Mouse (Mus musculus): ENCODE measurements around the gene Trp53bp2. TPM values are rescaled to one million over a fixed set of nuclear protein-coding genes. Genes with fewer than 3 reads are reported as not detected.

Trp53bp2 gene
- polyA plus RNA-seq, 1 experiment, result 37.9 TPM

DNA sequence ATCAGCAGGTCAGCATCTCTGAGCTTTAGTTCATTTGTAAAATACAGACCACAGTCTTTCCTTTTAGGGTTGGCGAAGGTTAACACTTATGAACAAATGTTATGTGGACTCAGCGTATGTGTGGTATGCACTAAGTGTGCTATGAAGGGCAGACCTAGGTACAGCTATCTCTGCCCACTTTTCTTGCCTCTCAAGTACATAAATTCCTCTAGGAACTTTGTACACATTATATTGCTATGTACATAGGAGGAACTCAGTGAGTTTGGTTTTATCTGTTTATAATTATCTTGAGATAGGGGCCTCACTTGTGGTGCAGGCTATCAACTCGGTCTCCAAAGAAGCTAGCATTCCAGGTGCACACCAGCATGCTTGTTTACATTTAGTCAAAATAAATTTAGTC is 9.1 kb upstream of the Trp53bp2 start:
- Histone ChIP-seq H3K27ac (ENCODE audit: control insufficient read depth, insufficient read depth, low read length) (no peak overlapping the region), H3K27me3 (ENCODE audit: control insufficient read depth, insufficient read depth, low read length) (no peaks in the 10 kb centered on the region), H3K4me1 (replicated peaks; ENCODE audit: control insufficient read depth, insufficient read depth, low read length) (no peaks in the 10 kb centered on the region), H3K4me3 (ENCODE audit: control insufficient read depth, insufficient read depth, low read length) (no peak overlapping the region), H3K36me3 (ENCODE audit: control insufficient read depth, insufficient read depth, low read length) (no peaks in the 10 kb centered on the region)
- 98% methylated on average over 3 of the region's 3 CpGs for WGBS
- TF ChIP-seq POLR2A (IDR thresholded peaks at IDR 0.05; ENCODE audit: control insufficient read depth, extremely low read depth, insufficient read depth, low read length, poor library complexity), result no peak
- TF ChIP-seq CTCF (IDR thresholded peaks at IDR 0.05; ENCODE audit: borderline replicate concordance, control insufficient read depth, extremely low read depth, insufficient read depth, low read length, poor library complexity), result no peak
- no peak for DNase-seq

DNA sequence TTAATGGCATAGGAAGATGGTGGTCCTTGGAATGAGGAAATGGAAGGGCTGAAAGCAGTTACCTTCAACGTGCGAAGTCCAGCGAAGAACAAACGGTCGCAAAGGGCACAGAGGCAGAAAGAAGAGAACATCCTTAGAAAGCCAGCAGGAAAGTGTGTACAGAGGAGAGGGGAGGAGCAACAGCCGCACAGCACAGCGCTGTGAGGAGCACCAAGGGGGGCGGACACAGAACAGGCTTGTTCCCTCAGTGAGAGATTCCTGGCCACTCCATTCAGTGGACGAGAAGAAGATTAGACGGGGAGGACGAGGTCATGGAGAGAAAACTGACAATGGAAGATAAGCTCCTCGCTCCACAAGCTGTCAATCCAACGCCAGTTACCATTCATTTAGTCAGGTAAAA is 5.9 kb upstream of the Trp53bp2 start:
- no peak for DNase-seq
- no peaks in the 10 kb centered on the region for H3K36me3 ChIP-seq (ENCODE audit: control insufficient read depth, insufficient read depth, low read length)
- H3K27me3 ChIP-seq (ENCODE audit: control insufficient read depth, insufficient read depth, low read length), result no peaks in the 10 kb centered on the region
- TF ChIP-seq POLR2A (IDR thresholded peaks at IDR 0.05; ENCODE audit: control insufficient read depth, extremely low read depth, insufficient read depth, low read length, poor library complexity), result no peak
- TF ChIP-seq CTCF (IDR thresholded peaks at IDR 0.05; ENCODE audit: borderline replicate concordance, control insufficient read depth, extremely low read depth, insufficient read depth, low read length, poor library complexity), result no peak
- H3K27ac ChIP-seq (ENCODE audit: control insufficient read depth, insufficient read depth, low read length), result no peak overlapping the region
- H3K4me3 ChIP-seq (ENCODE audit: control insufficient read depth, insufficient read depth, low read length), result no peak overlapping the region
- 90% methylated on average over 13 of the region's 13 CpGs for WGBS
- H3K4me1 ChIP-seq (replicated peaks; ENCODE audit: control insufficient read depth, insufficient read depth, low read length), result peaks cover 2% of the 10 kb centered on the region

DNA sequence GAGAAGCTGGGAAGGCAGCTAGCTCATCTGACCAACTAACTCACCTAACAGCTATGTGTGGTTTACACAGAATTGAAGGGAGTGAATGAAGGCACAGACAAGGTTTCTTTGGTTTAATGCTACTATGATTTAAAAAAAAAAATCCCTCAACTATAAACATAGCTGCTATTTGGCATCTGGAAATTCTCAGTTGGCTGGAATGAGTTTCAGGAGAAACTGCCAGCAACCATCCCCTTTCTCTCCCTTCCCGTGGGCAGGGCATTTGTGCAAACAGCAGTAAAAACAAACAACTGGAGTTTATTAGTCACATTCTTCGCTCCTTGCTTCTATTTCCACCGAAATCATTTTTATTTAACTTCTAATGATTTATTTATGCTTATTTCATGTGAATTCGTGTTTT is 2.4 kb upstream of the Trp53bp2 start:
- no peak overlapping the region for H3K27ac ChIP-seq (ENCODE audit: control insufficient read depth, insufficient read depth, low read length)
- 93% methylated on average over 4 of the region's 4 CpGs for whole genome bisulfite sequencing
- H3K4me3 ChIP-seq (ENCODE audit: control insufficient read depth, insufficient read depth, low read length), result no peak overlapping the region
- H3K4me1 ChIP-seq (replicated peaks; ENCODE audit: control insufficient read depth, insufficient read depth, low read length), result peaks cover 7% of the 10 kb centered on the region
- no peaks in the 10 kb centered on the region for H3K36me3 ChIP-seq (ENCODE audit: control insufficient read depth, insufficient read depth, low read length)
- TF ChIP-seq CTCF (IDR thresholded peaks at IDR 0.05; ENCODE audit: borderline replicate concordance, control insufficient read depth, extremely low read depth, insufficient read depth, low read length, poor library complexity), result no peak
- TF ChIP-seq POLR2A (IDR thresholded peaks at IDR 0.05; ENCODE audit: control insufficient read depth, extremely low read depth, insufficient read depth, low read length, poor library complexity), result no peak
- DNase-seq, result no peak
- H3K27me3 ChIP-seq (ENCODE audit: control insufficient read depth, insufficient read depth, low read length), result no peaks in the 10 kb centered on the region

DNA sequence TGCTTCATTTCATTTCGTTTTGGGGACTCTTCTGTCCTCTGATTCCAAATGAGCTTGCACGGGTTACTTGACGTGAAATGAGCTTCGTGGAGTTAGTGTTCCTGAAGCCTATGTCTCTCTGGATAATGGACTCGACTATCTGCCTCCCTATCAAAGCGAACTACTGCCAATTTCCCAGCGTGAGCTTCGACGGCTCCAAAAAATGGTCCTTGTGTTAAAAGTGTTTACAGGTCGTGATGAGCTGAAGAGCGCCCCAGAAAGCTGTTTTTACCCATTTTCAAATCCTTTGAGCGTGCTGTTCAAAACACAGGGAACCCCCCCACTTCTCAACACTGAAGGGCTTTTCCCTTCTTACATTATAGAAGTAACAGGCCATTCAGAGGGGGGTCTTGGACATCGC is 729 bp upstream of the Trp53bp2 start:
- no peak for TF ChIP-seq POLR2A (IDR thresholded peaks at IDR 0.05; ENCODE audit: control insufficient read depth, extremely low read depth, insufficient read depth, low read length, poor library complexity)
- no peak for TF ChIP-seq CTCF (IDR thresholded peaks at IDR 0.05; ENCODE audit: borderline replicate concordance, control insufficient read depth, extremely low read depth, insufficient read depth, low read length, poor library complexity)
- H3K4me3 ChIP-seq (ENCODE audit: control insufficient read depth, insufficient read depth, low read length), result peak overlapping the region; percentile 89
- H3K36me3 ChIP-seq (ENCODE audit: control insufficient read depth, insufficient read depth, low read length), result no peaks in the 10 kb centered on the region
- no peak for DNase-seq
- peak overlapping the region; percentile 59 for H3K27ac ChIP-seq (ENCODE audit: control insufficient read depth, insufficient read depth, low read length)
- H3K27me3 ChIP-seq (ENCODE audit: control insufficient read depth, insufficient read depth, low read length), result no peaks in the 10 kb centered on the region
- H3K4me1 ChIP-seq (replicated peaks; ENCODE audit: control insufficient read depth, insufficient read depth, low read length), result peaks cover 7% of the 10 kb centered on the region
- 4% methylated on average over 13 of the region's 13 CpGs for WGBS

DNA sequence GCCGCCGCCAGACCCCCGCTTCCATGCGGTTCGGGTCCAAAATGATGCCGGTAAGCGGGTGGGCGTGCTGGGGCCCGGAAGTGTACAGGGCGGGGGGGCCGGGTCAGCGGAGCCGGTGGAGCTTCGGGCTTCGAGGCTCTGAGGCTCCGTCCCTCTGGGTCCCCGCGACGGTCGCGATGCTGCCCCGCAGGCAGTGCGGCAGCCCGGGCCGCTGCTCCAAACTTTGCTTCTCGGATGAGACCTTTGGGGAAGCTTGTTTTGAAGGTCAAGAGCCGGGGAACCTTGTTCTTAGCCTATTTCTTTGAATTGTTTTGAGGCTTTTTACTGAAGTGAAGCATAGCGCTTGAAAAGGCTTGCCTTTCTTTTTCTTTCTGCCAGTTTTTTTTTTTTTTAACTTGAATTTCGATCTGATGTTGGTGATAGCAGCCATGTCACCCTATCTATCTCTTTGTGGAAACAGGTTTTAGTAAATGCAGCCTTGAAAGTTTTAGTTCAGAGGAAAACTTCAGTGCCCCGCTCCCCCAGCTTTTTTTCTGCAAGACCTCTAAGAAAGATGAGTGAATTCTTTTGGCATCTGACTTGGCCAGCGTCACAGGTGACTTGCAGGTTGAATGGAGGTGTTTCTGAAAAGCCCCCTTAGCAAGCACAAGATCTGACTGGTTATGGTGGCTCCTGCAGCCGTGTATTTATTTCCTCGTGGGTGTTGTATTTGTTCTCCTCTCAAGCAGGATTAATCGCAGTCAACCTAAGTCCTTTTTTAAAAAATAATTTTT is 615 bp downstream of the Trp53bp2 start:
- H3K4me3 ChIP-seq (ENCODE audit: control insufficient read depth, insufficient read depth, low read length), result peak overlapping the region; percentile 86
- peaks cover 7% of the 10 kb centered on the region for H3K4me1 ChIP-seq (replicated peaks; ENCODE audit: control insufficient read depth, insufficient read depth, low read length)
- WGBS, result 4% methylated on average over 34 of the region's 34 CpGs
- no peaks in the 10 kb centered on the region for H3K27me3 ChIP-seq (ENCODE audit: control insufficient read depth, insufficient read depth, low read length)
- H3K36me3 ChIP-seq (ENCODE audit: control insufficient read depth, insufficient read depth, low read length), result no peaks in the 10 kb centered on the region
- peak; percentile 53 for DNase-seq
- TF ChIP-seq CTCF (IDR thresholded peaks at IDR 0.05; ENCODE audit: borderline replicate concordance, control insufficient read depth, extremely low read depth, insufficient read depth, low read length, poor library complexity), result no peak
- TF ChIP-seq POLR2A (IDR thresholded peaks at IDR 0.05; ENCODE audit: control insufficient read depth, extremely low read depth, insufficient read depth, low read length, poor library complexity), result no peak
- peak overlapping the region; percentile 43 for H3K27ac ChIP-seq (ENCODE audit: control insufficient read depth, insufficient read depth, low read length)

DNA sequence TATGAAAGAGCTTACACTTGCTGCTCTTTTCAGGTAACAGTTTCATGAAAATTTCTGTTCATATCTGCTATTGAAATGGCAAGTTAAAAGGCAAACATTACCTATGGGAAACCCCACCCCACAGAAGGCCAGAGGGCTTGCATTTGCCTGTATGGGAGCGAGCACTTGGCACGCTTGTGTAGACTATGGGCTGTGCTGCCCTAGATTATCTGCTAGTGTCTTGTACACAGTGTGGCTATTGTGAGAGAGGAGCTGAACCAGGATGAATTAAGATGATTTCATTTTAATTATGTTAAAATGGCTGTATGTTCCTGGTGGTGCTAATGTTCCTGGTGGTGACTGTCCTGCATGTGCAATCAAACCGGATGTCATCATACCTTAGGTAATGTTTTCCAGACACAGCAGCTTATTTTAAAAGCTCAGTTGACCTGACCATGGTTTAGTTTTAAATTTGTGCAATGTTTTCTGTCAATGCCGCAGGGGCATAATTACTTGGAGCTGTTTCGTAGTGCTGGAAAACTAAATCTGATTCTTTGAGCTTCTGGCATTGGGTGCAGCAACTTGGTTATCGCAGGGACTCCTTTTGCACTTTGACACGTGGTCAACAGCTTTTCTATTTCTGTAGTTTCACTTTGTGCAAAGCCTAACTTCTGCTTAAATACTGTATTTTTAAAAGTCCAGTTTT is 3.8 kb downstream of the Trp53bp2 start:
- Histone ChIP-seq H3K27ac (ENCODE audit: control insufficient read depth, insufficient read depth, low read length) (no peak overlapping the region), H3K36me3 (ENCODE audit: control insufficient read depth, insufficient read depth, low read length) (no peaks in the 10 kb centered on the region), H3K27me3 (ENCODE audit: control insufficient read depth, insufficient read depth, low read length) (no peaks in the 10 kb centered on the region), H3K4me1 (replicated peaks; ENCODE audit: control insufficient read depth, insufficient read depth, low read length) (peaks cover 7% of the 10 kb centered on the region), H3K4me3 (ENCODE audit: control insufficient read depth, insufficient read depth, low read length) (no peak overlapping the region)
- no peak for TF ChIP-seq POLR2A (IDR thresholded peaks at IDR 0.05; ENCODE audit: control insufficient read depth, extremely low read depth, insufficient read depth, low read length, poor library complexity)
- DNase-seq, result no peak
- 69% methylated on average over 7 of the region's 7 CpGs for WGBS

Measured in thymus, adult 2 months (tissue).